Mouse (Mus musculus): ENCODE results near the gene Styxl1.

GRCm38 (mm10) chr5:135812991-135813390, 34.8 kb upstream of the Styxl1 start:
- TF ChIP-seq CTCF (IDR thresholded peaks at IDR 0.05; ENCODE audit: low read depth) (no peak), EP300 (IDR thresholded peaks at IDR 0.05; ENCODE audit: low read depth) (no peak)

All from heart, postnatal 0 days (tissue).